Mouse (Mus musculus) Patski (cell line): ENCODE results near the gene 1600014C23Rik. TPM values are rescaled to one million over a fixed set of nuclear protein-coding genes. Genes with fewer than 3 reads are reported as not detected.

Experiments
- ATAC-seq: fragments of 100-300 bp; one replicate; pipeline ENCODE4 v1.8.0; 2021
- CTCF ChIA-PET: fragments of 350-600 bp; sonication (Branson Sonifier 250); formaldehyde crosslinking; loops from one replicate; lab custom pipeline; 2022; ENCODE audit warnings: inconsistent platforms; lab: Charles Lee
- POLR2A ChIA-PET: fragments of 350-600 bp; sonication (Branson Sonifier 250); formaldehyde crosslinking; loops from one replicate; lab custom pipeline; 2022; ENCODE audit warnings: antibody characterized with exemption, inconsistent platforms; lab: Charles Lee
- DNase-seq: peaks from one replicate; pipeline ENCODE4 v3.0.0-alpha.2; 2011; ENCODE audit warnings: low read depth, low spot score
- H3K27me3 ChIP-seq: fragments of 371-371 bp; one replicate; pipeline ENCODE4 v1.5.1; 2021
- CTCF ChIP-seq: fragments of 100-300 bp; IDR thresholded peaks from one replicate; pipeline ENCODE4 v1.5.1; 2021
- in situ Hi-C: fragments of 300-500 bp; cut with MboI; formaldehyde crosslinking; loops from 3 replicates; pipeline ENCODE4 v1.11.1; 2018; ENCODE audit warnings: low pct_unique_long_range_greater_than_20kb, mixed read lengths
- polyA plus RNA-seq: library from polyadenylated mRNA; unstranded; gene quantifications from one replicate; pipeline ENCODE4 v1.2.3, GENCODE M21; 2021

Gene 1600014C23Rik
- polyA plus RNA-seq, 1 experiment from 2014 or later: not detected

- no peak for DNase-seq
- ChIA-PET POLR2A (interaction anchor here (1.1 kb wide), 1 partner anchor 10 kb away, joined by 4 read pairs; no protein-coding TSS in a partner anchor), CTCF (interaction anchor here (1.0 kb wide), 1 partner anchor 39 kb away, joined by 4 read pairs; no protein-coding TSS in a partner anchor)
- in situ Hi-C loops: no loop called here
- ATAC-seq: no peak
- no peaks in the 10 kb centered on the region for H3K27me3 ChIP-seq
- no peak for TF ChIP-seq CTCF
These were observed 48.9 kb downstream of the 1600014C23Rik start for GRCm38 (mm10) chr17:45684667-45685131.

Other genes with a start within 250 kb of the 1600014C23Rik start
- gene Aars2, start 227.0 kb downstream of the 1600014C23Rik start, polyA plus RNA-seq: 17.2 TPM
- not detected for gene Tcte1, start 210.4 kb downstream of the 1600014C23Rik start, polyA plus RNA-seq
- 14.5 TPM for gene Tmem151b, start 184.2 kb downstream of the 1600014C23Rik start, polyA plus RNA-seq
- 9.5 TPM for gene Nfkbie, start 178.1 kb downstream of the 1600014C23Rik start, polyA plus RNA-seq
- 98.0 TPM for gene Slc35b2, start 170.0 kb downstream of the 1600014C23Rik start, polyA plus RNA-seq
- 1,835 TPM for gene Hsp90ab1, start 160.6 kb downstream of the 1600014C23Rik start, polyA plus RNA-seq
- 39.4 TPM for gene Slc29a1, start 134.2 kb downstream of the 1600014C23Rik start, polyA plus RNA-seq
- gene Mymx, start 131.7 kb downstream of the 1600014C23Rik start, polyA plus RNA-seq: not detected
- not detected for gene Capn11, start 74.5 kb downstream of the 1600014C23Rik start, polyA plus RNA-seq
- 108 TPM for gene Mrpl14, start 47.5 kb downstream of the 1600014C23Rik start, polyA plus RNA-seq
- gene Tmem63b, start 46.9 kb downstream of the 1600014C23Rik start, polyA plus RNA-seq: 109 TPM